Mouse (Mus musculus): ENCODE measurements around the gene Sema7a. TPM values are rescaled to one million over a fixed set of nuclear protein-coding genes. Genes with fewer than 3 reads are reported as not detected.

The Sema7a gene
- total and polyA plus RNA-seq, 3 experiments = 0.03 TPM; not detected in 2

DNA sequence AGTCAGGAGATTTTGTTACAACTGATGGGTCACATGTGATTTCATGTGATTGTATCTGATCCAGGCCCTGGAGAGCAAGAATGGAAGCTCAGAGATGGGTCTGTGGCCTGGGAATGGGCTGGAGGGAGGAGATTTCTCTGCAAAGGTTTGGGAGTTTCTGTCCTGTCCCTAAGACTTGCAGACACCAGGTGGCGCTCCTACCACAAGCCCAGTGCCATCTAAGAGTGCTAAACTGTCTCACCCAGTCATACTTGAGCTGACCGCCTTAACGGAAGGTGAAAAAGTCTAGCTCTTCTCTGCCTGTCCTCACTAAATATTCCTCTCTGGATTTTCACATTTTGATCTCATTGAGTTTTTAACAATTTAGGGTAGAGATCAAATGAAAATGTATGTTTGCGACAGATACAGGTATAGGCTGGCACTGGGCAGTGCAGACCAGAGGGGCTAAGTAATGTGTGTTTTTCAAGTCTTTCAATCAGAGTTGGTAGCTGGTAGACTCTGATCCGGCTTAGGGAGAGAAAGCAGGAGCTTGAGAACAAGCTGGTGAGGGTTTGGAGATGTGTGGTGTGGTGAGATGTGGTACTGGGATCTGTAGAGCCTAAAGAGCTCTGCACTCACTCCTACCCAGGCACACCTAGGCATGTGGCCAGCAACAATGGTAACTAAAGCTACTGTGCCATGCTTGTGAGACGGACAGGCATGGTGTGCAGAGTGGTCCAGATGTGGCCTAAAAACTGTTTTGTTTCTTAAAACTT lies 4.1 kb upstream of the Sema7a start:
- DNase-seq (ENCODE audit: low read depth, low spot score) = peak; percentile 73
- Histone ChIP-seq H3K4me3 (ENCODE audit: control insufficient read depth in 1 of 2, insufficient read depth in 1 of 2, low read depth in 2 of 2, low read length in 2 of 2) (no peak overlapping the region), H3K4me1 (ENCODE audit: control insufficient read depth in 1 of 2, insufficient read depth in 2 of 2, low read length in 2 of 2) (no peaks in the 10 kb centered on the region), H3K9me3 (replicated peaks; ENCODE audit: insufficient read depth, low read length) (no peaks in the 10 kb centered on the region), H3K79me2 (ENCODE audit: control insufficient read depth, insufficient read depth, low read length, poor library complexity) (no peaks in the 10 kb centered on the region), H3K9ac (ENCODE audit: control insufficient read depth, low read depth, low read length, poor library complexity, severe bottlenecking) (no peak overlapping the region), H3K36me3 (ENCODE audit: control insufficient read depth in 1 of 2, insufficient read depth in 2 of 2, low read length in 2 of 2) (no peaks in the 10 kb centered on the region), H3K27ac (ENCODE audit: control insufficient read depth, low read depth, low read length) (no peak overlapping the region), H3K27me3 (ENCODE audit: control insufficient read depth in 1 of 2, insufficient read depth in 2 of 2, low read length in 2 of 2) (0 out of 4 replicates have a peak, but pooled peaks cover 0 to 2% of the 10 kb centered on the region in 2 experiments)
- peak; percentile 68 for TF ChIP-seq RAD21 (IDR thresholded peaks at IDR 0.05; ENCODE audit: low read depth, low read length)
- TF ChIP-seq ZKSCAN1 (IDR thresholded peaks at IDR 0.05; ENCODE audit: low read depth, low read length) = no peak
- TF ChIP-seq CHD1 (IDR thresholded peaks at IDR 0.05; ENCODE audit: low read depth, low read length) = no peak
- peak; percentile 86 for TF ChIP-seq SMC3 (IDR thresholded peaks at IDR 0.05; ENCODE audit: low read depth, low read length)
- TF ChIP-seq ZC3H11A (IDR thresholded peaks at IDR 0.05; ENCODE audit: low read depth, low read length) = peak; percentile 47; the same call in 1 of the 2 replicates
- peak; percentile 78 to 86 (median 86) for TF ChIP-seq CTCF (IDR thresholded peaks at IDR 0.05 in 2 of 3, conservative IDR thresholded peaks at IDR 0.05 in 1 of 3; ENCODE audit: control insufficient read depth in 1 of 3, insufficient read depth in 1 of 3, low read depth in 2 of 3, low read length in 3 of 3, poor library complexity in 1 of 3, severe bottlenecking in 1 of 3)

GRCm38 (mm10) chr9:57937171-57937570 lies 2.7 kb upstream of the Sema7a start:
- Histone ChIP-seq H3K9ac (ENCODE audit: control insufficient read depth, low read depth, low read length, poor library complexity, severe bottlenecking) (no peak overlapping the region), H3K4me1 (ENCODE audit: control insufficient read depth in 1 of 2, insufficient read depth in 2 of 2, low read length in 2 of 2) (no peaks in the 10 kb centered on the region), H3K79me2 (ENCODE audit: control insufficient read depth, insufficient read depth, low read length, poor library complexity) (no peaks in the 10 kb centered on the region), H3K4me3 (ENCODE audit: control insufficient read depth in 1 of 2, insufficient read depth in 1 of 2, low read depth in 2 of 2, low read length in 2 of 2) (no peak overlapping the region), H3K36me3 (ENCODE audit: control insufficient read depth in 1 of 2, insufficient read depth in 2 of 2, low read length in 2 of 2) (no peaks in the 10 kb centered on the region), H3K9me3 (replicated peaks; ENCODE audit: insufficient read depth, low read length) (no peaks in the 10 kb centered on the region), H3K27me3 (ENCODE audit: control insufficient read depth in 1 of 2, insufficient read depth in 2 of 2, low read length in 2 of 2) (0 out of 4 replicates have a peak, but pooled peaks cover 0 to 2% of the 10 kb centered on the region in 2 experiments), H3K27ac (ENCODE audit: control insufficient read depth, low read depth, low read length) (no peak overlapping the region)
- no peak for TF ChIP-seq MAFK (IDR thresholded peaks at IDR 0.05; ENCODE audit: borderline replicate concordance, low read depth, low read length)
- DNase-seq (ENCODE audit: low read depth, low spot score) = no peak

DNA sequence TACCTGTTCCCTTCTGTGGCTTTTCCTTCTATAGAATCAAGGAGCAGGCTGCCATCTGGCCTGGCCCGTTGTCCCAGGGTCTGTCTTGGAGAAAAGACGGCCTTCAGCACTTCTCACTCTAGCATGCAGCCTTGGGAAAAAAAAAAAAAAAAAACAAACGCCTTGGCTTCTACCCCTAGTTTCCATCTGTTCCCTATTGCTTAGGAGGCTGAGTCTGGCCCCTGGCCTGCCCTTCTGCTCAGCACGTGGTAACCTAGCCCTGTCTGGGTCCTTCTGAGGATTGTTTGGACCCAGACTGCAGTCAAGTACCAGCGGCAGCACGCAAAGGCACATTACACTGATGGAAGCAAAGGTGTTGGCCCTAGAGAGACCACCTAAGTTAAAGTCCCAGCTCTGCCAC lies 2.3 kb upstream of the Sema7a start:
- H3K27me3 ChIP-seq (ENCODE audit: control insufficient read depth in 1 of 2, insufficient read depth in 2 of 2, low read length in 2 of 2) = 0 out of 4 replicates have a peak, but pooled peaks cover 0 to 2% of the 10 kb centered on the region in 2 experiments
- no peak overlapping the region for H3K27ac ChIP-seq (ENCODE audit: control insufficient read depth, low read depth, low read length)
- no peak for DNase-seq (ENCODE audit: low read depth, low spot score)
- H3K4me3 ChIP-seq (ENCODE audit: control insufficient read depth in 1 of 2, insufficient read depth in 1 of 2, low read depth in 2 of 2, low read length in 2 of 2) = no peak overlapping the region
- H3K9ac ChIP-seq (ENCODE audit: control insufficient read depth, low read depth, low read length, poor library complexity, severe bottlenecking) = no peak overlapping the region
- H3K9me3 ChIP-seq (replicated peaks; ENCODE audit: insufficient read depth, low read length) = no peaks in the 10 kb centered on the region
- no peak for TF ChIP-seq E2F4 (IDR thresholded peaks at IDR 0.05; ENCODE audit: borderline replicate concordance, low read depth, low read length)
- no peak for TF ChIP-seq CTCF (IDR thresholded peaks at IDR 0.05 in 2 of 3, conservative IDR thresholded peaks at IDR 0.05 in 1 of 3; ENCODE audit: control insufficient read depth in 1 of 3, insufficient read depth in 1 of 3, low read depth in 2 of 3, low read length in 3 of 3, poor library complexity in 1 of 3, severe bottlenecking in 1 of 3)
- TF ChIP-seq MAX (IDR thresholded peaks at IDR 0.05; ENCODE audit: low read length) = no peak
- TF ChIP-seq TCF12 (IDR thresholded peaks at IDR 0.05; ENCODE audit: low read depth, low read length) = no peak
- TF ChIP-seq UBTF (IDR thresholded peaks at IDR 0.05; ENCODE audit: borderline replicate concordance, insufficient read depth, low read depth, low read length) = no peak
- no peak for TF ChIP-seq ZMIZ1 (IDR thresholded peaks at IDR 0.05; ENCODE audit: low read depth, low read length)
- TF ChIP-seq MAFK (IDR thresholded peaks at IDR 0.05; ENCODE audit: borderline replicate concordance, low read depth, low read length) = no peak
- no peak for TF ChIP-seq MEF2A (IDR thresholded peaks at IDR 0.05; ENCODE audit: extremely low read depth, insufficient replicate concordance, low read depth, low read length, poor library complexity, severe bottlenecking)
- no peak for TF ChIP-seq SMC3 (IDR thresholded peaks at IDR 0.05; ENCODE audit: low read depth, low read length)
- no peak for TF ChIP-seq NELFE (IDR thresholded peaks at IDR 0.05; ENCODE audit: low read depth, low read length)
- no peaks in the 10 kb centered on the region for H3K36me3 ChIP-seq (ENCODE audit: control insufficient read depth in 1 of 2, insufficient read depth in 2 of 2, low read length in 2 of 2)
- H3K79me2 ChIP-seq (ENCODE audit: control insufficient read depth, insufficient read depth, low read length, poor library complexity) = no peaks in the 10 kb centered on the region
- no peaks in the 10 kb centered on the region for H3K4me1 ChIP-seq (ENCODE audit: control insufficient read depth in 1 of 2, insufficient read depth in 2 of 2, low read length in 2 of 2)

Measured in MEL (cell line).